Mouse (Mus musculus) urinary bladder, adult 18-20 months (tissue): ENCODE measurements around the gene Gm43517.

ENCODE experiments used
- DNase-seq, 2 experiments: peaks; one replicate each; pipeline ENCODE4 v3.0.0; 2022; ENCODE audit warnings: low spot score in 2 of 2, mixed read lengths in 2 of 2

Gene Gm43517

DNA sequence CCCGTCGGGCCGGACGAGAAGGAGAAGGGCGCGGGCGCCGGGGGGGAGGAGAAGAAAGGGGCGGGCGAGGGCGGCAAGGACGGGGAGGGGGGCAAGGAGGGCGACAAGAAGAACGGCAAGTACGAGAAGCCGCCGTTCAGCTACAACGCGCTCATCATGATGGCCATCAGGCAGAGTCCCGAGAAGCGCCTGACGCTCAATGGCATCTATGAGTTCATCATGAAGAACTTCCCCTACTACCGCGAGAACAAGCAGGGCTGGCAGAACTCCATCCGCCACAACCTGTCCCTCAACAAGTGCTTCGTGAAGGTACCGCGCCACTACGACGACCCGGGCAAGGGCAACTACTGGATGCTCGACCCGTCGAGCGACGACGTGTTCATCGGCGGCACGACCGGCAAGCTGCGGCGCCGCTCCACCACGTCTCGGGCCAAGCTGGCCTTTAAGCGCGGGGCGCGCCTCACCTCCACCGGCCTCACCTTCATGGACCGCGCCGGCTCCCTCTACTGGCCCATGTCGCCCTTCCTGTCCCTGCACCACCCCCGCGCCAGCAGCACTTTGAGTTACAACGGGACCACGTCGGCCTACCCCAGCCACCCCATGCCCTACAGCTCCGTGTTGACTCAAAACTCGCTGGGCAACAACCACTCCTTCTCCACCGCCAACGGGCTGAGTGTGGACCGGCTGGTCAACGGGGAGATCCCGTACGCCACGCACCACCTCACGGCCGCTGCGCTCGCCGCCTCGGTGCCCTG, at the start of gene Gm43517:
Gene Gm43517, plus strand, starts transcription at position 299 of the 755 bp plus-strand sequence.
- DNase-seq: no peak

DNA sequence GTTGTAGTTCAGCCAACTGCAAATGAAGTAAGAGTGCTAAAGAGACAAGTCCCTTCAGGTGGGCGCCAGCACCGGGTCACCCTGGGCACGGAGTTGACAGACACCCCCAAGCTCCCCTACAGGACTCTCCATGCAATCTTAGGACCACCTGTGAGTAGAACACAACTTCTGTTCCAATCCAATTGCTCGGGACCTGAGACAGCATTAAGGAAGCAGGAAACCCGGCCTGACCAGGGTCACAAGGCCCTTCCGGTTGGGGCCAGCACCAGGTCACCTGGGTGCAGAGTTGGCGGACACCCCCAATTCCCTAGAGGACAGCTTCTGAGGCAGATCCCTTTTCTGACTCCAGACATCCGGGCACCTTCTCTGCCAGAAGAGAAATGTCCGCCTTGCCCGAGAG, 35.3 kb upstream of the Gm43517 start:
- no peak for DNase-seq

DNA sequence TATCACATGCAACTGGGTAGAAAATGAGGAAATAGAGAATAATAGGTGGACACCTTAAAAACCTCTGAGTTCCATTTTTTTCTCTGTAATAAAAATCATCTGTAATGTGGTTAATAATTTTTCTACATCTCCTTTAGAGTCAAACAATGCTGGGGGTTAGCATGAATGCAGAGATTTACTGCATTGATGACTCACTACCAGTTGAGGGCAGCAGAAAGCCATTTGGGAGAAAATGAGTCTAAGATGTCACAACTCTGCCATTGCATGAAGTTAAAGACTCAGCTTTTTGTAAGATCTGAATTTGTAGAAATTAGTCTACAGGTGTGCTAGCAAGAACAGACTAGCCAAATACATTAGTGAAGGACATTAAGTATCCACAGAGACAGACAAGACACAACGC, 16.0 kb upstream of the Gm43517 start:
- no peak for DNase-seq

DNA sequence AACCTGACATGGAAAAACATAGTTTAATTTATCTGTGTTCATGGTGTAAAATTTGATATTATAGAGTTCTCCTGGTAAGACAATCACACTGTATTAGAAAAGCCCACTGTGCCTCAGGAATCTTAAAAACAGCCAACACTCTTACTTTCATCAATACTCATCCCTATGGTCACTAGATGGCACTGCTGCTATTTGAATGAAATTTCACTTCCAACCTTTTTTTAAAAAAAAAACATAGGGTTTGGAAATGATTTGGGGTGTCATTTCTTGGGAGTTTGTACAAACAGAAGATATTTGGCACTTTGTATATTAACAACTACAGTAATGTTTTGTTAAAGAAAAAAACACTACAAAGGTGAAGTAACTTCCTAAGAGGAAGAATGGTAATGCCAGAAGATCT, 12.8 kb upstream of the Gm43517 start:
- DNase-seq: no peak

DNA sequence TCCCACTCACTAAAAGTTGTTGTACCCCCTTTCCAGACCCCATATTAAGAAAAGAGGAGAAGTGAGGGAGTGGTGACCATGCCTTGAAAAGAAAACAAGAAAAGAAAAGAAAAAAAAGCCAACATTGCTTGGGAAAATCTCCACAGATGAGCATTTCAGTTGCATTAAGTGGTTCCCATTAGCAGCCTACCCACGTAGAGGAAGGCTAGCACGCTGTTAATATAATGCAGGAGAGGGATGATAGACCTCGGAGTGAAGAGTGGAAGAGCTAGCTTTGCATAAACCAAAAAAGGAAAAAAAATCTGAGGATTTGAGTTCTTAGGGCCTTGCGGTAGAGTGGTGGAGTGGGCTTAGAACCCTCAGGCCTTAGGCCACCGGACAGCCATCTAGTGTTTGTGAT, 11.8 kb upstream of the Gm43517 start:
- DNase-seq: no peak

DNA sequence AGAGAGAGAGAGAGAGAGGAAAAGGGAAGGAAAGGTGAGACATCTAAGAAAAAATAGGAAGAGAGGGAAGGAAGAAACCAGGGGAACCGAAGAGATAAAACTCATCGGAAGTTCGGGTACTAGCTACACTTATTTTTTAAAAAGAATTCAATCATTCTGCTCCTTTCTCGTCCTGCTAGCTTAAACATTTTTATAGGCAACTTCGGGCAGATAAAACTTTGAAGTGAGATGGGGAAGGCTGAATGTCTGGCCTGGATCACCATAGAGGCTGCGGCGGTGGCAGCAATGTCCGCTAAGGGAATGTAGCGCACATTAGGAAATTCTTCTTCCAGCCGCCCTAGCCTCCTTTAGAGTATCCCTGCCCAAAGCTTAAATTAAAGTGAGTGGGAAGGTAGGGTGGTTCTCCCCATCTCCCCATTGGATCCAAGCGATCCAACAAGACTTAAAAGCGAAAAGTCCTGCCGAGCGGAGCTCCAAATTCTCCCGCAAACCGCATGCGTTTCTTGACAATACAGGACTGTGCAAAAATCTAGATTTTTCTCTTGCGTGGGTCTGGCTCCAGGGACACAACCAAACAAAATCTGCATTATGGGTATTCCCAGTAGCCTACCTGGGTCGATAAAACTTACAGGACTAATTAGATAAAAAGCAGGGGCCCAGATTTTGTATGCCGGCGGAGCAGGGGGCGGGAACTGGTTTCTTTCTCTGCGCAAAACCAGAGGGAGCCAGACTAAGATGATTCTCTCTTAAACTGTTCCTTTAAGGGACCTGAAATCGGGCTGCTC, 11.0 kb upstream of the Gm43517 start:
- no peak for DNase-seq

DNA sequence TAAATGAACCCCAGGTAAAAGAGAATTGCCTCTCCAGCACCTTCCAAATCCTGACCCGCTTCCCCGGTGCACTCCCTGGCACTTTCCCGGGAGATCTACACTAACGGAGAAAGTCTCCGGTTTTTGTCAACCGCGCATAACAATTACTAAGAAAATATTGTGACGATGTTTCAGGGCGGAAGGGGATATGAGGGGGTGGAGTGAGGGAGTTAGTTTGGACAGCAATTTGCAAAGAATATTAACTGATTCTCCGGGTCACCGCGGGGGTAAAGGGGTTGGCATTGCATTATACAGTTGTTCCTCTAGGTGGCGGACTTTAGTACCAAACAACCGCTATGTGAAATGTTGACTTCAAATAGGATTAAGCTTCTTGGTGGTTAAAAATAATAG, 10.4 kb upstream of the Gm43517 start:
- DNase-seq: no peak

DNA sequence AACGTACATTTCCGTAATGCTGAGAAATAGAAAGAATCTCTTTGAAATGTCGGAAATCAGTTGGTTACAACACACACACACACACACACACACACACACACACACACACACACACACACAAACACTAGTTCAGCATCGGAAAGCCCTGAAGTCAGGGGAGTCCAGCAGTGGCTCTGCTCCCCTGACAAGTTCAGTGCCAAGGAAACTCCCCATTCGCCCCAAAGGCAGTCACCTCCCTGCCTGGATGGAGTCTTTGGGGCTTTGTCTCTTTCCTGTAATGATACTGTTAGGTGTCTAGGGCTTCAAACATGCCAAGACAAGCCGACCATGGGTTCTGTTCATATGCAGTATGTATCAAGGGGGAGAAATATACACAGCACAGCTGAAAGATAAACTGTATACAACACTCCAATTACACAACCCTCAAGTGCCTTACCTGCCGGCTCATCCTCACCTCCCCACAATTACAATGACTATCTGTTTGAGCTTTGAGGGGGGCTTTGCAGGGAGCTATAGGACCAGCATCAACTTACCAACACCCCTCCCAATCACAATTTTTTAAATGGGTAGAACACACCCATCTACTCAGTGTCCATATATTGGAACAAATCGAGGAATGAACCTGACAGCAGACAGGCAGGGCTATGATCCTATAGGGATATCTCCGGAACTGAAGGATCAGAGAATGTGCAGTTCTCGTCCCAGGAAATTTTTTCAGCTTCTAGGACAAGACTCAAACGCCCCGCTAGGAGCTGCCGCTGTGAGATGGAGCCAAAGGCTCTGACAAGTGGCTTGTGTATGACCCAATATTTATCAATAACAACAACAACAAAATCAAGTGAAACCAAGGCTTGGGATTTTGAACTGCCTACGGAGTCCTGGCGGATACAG, 9.3 kb upstream of the Gm43517 start:
- no peak for DNase-seq

DNA sequence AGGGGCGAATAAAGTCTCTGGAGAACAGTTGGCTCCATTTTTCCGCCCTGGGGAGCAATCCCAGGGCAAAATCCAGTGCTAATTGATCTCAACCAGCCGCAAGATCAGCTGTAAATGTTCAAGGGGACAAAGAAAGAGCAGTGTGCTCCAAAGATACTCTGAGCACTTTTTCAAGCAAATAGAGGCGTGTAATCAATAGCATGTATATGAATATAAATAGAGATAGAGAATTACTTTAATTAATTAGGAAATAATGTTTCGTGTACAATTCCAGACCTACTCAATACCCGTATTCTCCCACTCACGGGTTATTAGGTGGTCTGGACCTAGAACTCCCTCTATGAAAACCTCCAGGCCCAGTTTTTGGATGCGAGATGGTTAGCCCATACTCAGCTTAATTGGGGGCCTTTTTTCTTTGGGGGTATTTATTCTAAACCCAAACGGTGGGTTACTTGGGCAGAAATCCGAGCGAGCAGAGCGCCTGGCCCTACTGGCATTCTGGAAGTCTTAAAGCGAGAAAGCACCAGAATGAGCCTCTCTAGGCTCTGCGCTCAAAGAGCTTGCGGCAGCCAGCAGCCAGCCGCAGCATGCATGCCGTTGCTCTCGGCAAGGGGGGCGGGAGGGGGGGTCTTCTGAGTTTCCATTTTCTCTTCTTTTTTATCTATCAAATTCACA, 8.5 kb upstream of the Gm43517 start:
- no peak for DNase-seq

DNA sequence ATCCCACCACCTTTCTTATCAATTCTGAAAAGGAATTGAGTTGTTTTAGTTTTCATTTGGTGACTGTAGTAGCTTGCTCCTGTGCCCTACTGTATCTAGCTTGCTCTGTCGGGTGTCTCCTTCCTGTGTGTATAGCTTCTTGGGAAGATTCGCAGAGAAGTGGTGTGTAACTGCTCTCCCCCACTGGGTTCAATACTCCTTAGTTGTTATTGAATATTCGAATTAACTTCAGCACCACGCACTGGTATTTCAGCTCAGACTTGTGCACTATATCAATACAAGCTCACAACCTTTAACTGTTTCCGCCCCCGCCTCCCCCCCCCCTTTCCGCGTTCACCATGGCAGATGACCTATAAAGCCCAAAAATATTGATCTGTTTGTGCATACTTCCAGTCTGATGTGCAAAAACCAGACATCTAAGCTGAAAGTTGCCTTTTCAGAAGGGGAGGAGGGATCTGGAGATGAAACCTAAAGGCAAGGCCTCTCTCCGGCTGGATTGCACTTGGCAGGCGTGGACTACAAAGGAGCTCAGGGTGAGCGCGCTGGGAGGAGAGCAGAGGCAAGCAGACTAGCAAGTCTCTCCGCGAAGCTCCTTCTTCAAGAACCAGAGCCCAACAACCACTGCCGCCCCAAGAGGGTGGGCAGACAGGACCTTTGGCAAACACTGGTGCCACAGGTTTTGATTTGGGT, 7.5 kb upstream of the Gm43517 start:
- no peak for DNase-seq

DNA sequence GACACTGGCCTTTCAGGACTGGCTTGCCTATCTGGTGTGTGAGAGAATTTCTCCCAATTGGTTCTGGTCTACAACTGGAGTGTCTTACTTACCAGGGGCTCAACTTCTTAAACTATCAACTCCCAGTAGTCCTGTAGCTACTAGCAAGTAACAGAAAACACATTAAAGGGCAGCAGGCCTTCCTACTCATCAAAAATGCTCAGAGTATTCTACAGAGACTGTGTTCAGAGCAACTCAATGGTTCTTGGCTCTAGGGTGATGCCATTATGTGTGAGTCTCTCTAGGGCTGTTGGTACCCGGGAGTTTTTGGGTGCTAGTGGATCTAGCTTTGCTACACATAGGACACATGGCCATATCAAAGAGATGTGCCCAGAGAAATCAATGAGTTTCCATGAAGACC, 6.1 kb upstream of the Gm43517 start:
- no peak for DNase-seq

DNA sequence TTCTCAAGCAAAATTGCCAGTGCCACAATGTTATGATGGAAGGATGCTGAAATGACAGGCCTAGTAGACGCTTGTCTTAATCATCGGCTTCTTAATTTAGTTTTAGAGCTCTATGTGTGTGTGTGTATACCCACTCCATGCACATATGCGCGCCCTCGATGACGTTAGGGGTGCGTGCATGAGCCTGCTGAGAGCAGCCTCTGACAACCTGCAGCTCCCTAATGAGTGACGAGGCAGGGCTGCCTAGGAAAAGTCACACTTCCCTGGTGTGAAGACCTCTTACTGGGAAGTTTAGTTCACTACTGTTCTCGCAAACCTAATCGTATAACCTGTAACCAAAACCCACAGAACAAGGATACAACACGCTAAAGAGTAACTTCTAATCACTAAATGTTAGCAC, 5.5 kb upstream of the Gm43517 start:
- no peak for DNase-seq

DNA sequence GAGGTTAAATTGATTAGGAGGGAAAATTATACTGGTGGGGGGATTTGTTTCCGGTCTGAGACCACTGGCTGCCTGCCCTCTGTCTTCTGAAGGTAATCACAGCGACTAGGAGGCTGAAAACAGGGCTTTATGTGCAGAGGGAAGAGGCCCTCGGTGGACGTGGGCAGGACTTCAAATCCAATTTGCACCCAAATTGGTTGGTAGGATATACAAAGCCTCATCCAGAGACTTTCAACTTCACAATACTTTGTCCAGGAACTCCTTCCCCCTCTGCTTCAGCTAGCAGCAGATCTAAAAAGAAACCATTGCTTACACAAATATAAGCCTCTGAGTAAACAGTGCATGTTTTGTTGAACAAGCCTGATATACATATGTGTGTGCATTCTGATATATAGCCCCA, 4.5 kb upstream of the Gm43517 start:
- DNase-seq: no peak

DNA sequence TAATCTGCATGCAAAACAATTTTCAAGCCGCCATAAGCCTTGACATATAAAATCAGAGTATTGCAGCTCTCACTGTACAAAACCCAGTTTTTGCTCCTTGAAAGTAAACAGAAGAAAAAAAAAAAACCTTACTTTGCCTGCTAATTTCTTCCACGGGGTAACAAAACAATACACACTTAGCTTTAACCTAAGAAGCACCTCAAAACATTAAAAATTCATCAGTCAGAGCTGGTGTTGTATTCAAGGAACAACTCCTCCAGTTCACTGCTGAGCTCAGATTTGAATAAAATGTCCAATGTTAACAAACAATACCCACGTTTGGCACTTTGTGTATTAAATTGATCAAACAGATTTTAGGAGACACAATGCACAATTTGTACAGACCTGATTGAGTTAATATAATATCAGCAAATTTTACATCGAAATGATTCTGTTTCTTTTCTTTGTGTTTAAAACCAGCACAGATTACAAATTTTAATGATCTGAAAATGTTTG, 3.9 kb upstream of the Gm43517 start:
- no peak for DNase-seq

DNA sequence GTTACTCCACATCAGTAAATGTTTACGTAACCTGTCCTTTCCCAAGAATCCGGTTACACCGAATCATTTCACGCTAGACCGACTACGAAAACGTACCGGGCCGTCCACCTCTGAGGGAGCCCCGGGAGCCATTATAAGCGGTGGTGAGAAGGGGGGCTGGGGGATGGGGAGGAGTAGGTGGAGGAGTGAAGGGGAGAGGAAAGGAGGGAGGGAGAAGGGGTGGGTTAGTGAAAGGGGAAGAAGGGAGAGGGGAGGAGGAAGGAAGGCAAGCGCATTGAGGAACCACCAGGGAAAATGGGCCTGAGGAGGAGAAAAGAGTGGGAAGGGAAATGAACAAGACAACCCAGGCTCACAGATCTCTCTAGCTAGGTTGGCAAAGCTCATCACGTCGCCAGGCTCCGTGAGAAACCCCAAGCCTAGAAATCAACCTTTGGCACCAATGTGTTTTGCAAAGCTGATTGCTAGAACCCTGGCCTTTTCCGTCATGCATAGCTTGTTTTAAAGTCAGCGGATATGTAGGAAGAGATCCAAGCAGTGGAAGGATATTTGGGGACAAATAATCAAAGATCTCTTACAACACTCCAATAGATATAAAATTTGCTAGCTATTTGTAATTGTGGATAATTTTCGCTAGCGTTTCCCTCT, 3.1 kb upstream of the Gm43517 start:
- no peak for DNase-seq

DNA sequence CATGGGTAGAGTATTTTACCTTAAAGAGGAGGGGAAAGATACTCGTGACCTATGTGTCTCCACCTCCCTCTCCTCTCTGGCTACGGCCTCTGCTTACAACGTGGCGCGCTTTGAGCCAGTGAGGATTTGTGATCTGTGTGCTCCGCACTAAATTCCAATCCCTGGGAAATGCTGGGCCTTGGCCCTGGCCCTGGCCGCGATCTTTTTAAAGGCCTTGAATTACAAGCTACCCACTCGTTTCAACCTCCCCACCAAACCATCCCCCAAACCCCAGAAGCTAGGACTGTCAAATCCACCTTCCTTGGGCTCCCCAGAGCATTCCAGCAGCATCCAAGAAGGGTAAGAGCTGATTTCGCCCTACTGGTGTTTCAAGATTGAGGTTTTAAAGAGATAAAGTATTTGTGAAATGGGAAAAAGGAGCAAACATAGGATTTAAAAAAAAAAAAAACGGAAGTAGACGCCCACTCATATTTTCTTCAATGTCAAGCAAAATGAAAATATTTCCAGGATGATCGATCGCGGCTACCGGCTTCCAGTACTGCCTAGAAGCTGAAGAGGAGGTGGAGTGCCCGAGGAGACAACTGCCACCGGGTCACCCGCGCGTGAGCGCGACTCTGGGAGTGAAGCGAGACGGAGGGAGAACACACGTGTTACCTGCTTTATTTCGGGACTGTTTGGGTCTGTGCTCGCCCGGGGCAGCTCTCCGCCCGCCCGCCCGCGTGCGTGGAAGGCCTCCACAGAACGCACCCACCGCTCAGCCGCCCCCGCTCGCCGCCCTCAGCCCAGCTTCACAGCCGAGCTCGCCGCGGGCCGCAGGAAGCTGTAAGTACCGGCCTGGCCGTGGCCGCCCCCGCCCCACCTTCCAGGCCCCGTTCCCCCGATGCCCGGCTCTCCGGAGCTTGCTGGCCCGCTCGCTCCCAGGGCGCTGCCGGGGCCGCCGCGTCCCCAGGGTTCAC, 2.1 kb upstream of the Gm43517 start, which contains the start of gene Foxg1:
Gene Foxg1, plus strand, starts transcription at position 96 of the 956 bp plus-strand sequence.
- DNase-seq: no peak

DNA sequence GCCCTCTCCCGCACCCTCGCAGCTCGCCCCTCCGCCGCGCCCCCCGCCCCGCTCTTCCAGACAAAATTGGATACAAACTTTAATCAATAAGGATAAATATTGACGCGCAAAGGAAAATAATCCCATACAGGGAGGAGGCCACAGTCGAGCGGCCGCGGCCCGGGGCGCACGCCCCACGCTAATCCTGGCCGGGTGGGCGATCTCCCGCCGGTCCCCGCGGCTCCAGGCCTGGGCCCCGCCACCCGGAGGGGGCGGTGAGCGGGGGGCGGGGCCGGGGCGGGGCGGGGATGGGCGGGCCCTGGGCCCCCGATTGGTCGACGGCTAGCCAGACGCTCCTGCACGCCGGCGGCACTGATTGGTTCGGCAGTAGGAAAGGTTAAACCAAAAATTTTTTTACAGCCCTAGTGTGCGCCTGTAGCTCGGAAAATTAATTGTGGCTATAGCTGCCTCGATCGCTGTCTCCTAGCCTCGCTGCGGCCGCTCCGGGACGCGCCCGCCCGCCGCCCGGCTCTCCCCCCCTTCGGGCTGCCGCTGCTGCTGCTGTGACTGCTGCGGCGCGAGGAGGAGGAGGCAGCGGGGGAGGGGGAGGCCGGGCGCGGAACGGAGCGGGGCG, 1.3 kb upstream of the Gm43517 start:
- DNase-seq: no peak

DNA sequence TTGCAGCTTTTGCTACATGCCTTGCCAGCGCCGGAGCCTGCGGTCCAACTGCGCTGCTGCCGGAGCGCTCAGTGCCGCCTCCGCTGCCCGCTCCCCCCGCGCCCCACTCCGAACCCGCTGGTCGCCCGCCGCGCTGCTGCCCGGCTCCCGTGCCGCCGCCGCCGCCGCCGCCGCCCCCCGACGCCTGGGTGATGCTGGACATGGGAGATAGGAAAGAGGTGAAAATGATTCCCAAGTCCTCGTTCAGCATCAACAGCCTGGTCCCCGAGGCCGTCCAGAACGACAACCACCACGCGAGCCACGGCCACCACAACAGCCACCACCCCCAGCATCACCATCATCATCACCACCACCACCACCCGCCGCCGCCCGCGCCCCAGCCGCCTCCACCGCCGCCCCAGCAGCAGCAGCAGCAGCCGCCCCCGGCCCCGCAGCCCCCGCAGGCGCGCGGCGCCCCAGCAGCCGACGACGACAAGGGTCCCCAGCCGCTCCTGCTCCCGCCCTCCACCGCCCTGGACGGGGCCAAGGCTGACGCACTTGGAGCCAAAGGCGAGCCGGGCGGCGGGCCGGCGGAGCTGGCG, 589 bp upstream of the Gm43517 start:
- DNase-seq: no peak
